Mouse (Mus musculus) spleen, postnatal 10 days (tissue): ENCODE measurements around the gene Strip2.

Experiments used
- DNase-seq, 2 experiments: peaks; one replicate each; pipeline ENCODE4 v3.0.0; 2021 to 2022; ENCODE audit warnings: low spot score in 2 of 2

The Strip2 gene

DNA sequence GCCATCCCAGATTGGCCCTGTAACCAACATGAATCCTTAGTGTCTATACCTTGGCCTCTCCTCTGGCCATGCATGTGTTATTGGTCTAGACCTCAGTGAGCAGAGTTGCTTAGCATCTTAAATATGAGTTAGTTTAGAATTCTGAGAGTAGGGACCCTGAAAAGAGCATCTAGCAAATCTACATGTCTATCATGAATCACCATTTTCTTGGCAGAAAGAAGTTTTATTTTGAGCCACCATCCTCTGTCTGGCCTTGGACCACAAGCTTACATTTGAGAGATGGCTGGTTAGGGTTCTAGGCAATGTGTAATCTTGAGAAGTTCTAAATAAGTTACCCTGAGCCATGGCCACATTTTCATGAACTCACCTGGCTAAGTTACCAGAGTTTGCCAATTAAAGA lies 13.3 kb downstream of the Strip2 start:
- no peak for DNase-seq

DNA sequence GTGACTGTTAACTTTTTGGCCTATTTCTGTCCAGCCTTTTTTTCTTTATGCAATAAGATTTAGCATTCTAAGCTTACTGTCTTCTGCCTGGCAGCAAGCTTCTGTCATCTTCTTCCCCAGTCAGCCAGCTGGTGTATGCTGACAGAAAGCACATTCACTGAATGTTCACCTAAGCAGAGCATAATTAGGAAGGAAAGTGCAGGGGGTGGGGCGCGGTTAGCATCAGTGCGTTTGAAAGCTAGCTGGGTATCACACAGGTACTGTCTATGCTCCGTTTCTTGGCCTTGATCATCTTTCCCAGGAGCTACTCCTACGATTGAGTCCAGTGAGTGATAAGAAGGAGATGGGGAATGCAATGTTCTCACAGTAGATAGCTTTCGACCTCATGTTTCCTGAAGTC lies 13.9 kb downstream of the Strip2 start:
- DNase-seq = no peak

DNA sequence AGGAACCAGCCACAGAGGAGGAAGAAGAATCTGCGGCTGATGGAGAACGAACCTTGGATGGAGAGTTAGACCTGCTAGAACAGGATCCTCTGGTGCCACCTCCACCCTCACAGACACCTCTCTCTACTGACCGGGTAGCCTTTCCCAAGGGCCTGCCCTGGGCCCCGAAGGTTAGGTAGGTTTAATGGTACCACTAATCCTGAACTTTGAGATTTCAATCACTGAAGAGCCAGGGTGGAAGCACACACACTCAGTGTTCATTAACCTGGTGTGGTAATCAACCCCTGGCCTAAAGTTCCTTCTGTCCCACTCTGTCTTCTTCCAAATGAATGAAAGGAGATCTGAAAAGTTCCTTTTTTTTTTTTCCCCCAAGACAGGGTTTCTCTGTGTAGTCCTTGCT lies 14.4 kb downstream of the Strip2 start:
- DNase-seq = no peak

DNA sequence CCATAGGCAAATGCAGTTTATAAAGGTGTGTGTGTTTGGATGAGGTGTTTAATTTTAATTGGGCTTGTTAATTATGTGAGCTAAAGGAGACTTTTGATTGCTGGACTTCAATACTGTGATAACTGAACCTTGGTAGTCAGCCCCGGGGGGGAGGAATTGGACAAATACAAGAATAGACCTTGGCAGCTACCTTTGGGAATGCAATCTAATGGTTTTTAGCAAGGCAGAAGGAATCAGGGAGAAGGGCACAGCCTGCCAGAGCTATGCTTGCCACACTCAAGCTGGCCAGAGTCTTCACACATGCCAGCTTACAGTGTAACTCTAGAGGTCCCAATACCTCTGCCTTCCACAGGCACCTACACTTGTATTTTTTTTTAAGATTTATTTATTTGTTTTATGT lies 18.9 kb downstream of the Strip2 start:
- no peak for DNase-seq

DNA sequence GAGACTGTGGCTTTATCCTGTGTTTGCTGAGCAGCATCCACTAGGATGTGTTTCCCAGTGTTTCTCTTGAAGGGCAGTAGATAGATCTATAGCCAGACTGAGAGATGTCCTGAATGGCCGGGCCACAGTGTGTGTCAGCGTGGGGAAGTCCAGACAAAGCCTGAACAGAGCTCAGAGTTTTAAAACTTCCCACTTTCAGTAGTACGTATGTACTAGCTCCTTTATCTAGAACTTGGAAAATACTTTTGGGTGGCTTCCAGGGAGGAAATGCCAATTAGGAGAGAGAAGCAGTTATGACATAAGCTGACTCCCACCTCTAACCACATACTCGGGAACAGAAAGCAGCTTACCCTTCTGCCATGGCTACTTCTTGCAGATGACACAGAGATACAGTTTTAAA lies 23.6 kb downstream of the Strip2 start:
- no peak for DNase-seq

DNA sequence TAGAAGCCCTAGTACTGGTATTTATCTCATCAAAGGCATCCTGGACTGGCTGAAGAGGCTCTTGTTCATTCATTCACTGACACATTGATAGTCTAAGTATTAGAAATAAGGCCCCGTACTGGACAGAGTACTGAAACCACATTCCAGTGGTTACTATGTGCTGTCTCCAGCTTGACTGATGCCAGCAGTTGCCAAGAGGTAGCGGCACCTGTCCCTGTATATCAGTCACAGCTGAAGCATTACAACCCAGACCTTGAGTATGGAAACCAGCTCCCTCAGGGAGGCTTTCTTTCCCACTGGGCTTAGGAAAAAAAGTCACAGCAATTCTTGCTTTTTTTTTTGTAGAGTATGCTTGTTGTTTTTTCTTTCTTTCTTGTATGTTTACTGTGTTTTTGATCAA lies 24.2 kb downstream of the Strip2 start:
- no peak for DNase-seq

DNA sequence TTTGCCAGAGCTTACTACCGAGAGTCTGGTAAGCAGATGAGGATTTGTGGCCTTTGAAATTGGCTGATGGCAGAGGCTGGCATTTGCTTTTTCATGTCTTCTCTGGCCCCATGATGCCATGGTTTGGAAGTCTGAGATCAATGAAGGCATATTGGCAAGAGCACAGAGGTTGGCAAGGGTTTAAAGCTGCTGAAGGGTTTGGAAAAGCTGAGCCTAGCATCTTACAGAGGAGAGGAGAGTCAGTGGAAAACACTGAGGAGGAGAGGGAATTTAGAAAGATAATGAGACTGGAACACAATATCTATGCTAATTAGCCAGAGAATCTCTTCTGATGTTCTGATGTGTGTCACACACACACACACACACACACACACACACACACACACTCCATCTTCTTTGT lies 27.7 kb downstream of the Strip2 start:
- DNase-seq = no peak

DNA sequence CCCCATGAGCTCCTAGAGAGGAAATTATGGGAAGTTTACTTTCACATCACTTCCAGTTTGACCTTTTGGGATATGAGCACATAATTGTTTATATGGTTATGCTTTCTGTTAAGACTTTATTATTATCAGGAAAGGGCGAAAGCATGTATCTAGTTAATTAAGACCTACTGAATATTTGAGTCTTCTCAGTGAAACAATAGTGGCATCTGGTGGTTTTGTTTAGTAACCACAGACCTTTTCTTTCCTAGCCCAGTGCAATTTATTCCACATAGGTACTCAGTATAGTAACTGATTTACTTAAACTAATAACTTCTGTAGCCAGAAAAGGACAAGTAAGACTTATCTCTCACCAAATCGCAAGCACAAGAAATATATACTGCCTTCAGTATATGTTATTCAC lies 29.8 kb downstream of the Strip2 start:
- no peak for DNase-seq

DNA sequence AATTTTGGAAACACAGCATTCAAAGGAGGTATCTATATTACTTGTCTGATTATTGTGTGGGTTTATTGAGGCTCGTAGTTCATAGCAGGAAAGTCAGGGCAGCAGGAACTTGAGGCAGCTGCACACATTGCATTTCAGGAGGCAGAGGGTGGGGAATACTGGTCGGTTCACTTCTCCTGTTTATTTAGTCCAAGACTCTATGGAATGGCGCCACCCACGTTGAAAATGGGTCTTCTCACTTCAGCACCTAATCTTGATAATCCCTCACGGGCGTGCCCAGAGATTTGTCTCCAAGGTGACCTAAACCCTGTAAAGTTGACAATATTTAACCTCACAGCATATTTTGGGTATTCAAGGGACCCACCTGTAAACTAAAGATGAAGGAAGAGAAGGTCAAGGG lies 31.0 kb downstream of the Strip2 start:
- no peak for DNase-seq

DNA sequence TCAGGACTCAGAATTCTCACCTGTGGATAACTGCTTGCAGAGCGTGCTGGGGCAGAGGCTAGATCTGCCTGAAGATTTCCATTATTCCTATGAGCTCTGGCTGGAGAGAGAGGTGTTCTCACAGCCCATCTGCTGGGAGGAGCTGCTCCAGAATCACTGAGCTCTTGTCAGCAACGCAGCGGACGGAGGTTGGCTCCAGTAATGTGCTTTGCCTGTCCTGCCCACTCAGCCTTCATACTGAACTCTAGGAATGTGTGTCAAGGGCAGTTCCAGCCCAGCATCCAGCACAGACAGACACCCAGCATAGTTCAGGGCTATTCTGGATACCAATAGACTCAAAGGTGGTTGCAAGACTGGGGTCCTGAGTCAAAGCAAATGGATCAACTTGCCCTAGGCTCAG lies 39.9 kb downstream of the Strip2 start:
- DNase-seq = no peak

DNA sequence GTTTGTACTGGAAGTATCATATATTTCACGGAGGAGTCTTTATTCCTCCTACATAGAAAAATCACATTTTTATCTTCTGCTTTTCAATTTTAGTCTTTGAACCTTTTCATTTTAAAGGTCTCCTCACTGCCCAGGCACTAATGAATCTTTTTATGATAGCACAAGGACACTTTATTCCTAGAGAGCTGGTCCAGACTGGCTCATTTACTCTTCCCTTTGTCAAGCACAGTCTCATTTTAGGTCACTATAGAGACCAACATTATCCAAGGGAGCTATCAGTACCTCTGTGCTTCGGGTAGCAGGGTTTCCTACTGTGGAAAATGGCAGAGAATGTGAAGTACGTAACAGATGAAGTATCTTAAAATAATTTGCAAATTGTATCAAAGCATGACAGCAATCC lies 41.9 kb downstream of the Strip2 start:
- DNase-seq = no peak

DNA sequence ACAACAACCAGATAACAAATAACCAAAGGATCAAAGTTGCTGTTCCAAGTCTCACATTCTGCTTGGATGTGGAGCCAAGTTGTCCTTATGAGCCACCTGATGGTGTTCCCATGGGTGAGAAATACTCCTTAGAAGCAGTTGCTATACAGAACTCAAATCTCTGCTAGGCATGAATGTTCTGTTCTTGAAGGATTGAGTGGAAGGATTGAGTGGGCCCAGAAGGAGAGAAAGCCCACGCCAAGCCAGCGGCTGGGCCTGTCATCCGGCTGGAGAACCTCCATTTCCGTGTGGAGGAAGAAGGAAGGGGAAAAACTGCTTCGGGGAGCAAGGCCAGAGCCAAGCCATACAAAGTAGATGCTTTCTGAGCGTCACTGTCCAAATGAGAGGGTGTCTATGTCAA lies 44.3 kb downstream of the Strip2 start:
- DNase-seq = no peak

DNA sequence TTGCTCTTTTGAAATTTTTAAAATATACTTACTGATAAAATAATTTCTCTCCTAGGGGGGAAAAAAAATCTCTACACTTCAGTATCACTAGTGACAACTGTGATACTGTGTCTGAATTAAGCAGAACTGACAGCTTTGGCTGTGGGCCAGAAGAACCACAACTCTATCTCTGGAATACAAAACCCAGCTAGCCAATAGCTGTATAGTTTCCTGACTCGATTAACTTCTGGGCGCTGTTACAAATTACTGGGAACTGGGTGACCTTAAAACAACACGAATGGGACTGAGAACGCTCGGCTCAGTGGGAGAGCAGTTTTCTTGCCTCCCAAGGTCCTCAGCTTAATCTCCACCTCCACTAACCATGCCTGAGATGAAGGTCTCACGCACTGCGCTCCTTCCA lies 51.1 kb downstream of the Strip2 start:
- DNase-seq = no peak

DNA sequence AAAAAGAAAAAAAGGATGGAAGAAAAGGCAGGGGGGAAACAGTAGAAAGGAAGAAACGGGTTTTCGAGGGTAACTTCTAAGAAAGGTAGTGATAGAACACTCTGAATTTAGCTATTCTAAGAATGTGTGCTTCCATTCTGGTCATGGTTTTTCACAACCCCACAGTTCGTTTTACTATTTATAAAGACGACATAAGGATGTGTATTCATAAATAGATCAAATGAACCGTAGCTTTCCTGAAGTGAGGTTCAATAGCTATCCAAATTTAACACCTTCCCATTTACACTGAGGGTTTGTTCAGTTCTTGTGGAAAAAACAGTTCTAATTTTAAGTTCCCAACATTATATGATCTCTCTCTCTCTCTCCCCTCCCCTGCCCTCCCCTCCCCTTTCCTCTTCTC lies 56.5 kb downstream of the Strip2 start:
- DNase-seq = no peak

DNA sequence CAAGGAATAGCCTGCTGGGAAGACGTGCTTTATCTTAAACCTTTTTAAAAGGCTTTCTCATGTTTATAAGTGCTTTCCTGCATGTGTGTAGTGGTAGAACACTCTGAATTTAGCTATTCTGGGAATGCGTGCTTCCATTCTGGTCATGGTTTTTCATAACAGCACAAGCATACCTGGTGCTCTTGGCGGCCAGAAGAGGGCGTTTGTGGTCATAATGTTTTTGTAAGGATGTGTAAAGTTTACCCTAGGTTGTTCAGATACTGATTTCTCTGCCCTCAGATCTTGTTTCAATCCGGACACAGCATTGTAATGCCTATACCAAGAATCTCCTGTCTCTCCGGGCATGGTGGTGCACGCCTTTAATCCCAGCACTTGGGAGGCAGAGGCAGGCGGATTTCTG lies 58.0 kb downstream of the Strip2 start:
- DNase-seq = no peak

DNA sequence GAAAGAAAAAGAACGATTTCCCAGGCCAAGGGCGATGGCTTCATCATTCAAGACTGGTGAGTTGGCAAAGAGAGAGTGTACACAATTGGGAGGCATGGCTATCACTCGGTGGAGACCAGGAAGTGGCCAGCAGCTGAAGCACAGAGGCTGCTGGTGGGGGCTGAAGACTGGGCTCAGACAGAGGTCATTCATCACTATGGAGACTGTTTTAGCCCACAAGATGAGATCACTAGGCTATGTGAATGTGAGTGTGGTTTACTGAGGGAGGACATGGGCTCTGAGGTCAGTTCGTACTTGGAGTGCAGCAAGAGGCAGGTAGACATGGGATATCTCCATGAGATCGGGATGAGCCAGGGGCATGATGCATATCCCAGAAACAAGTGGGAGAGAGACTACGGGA lies 63.6 kb downstream of the Strip2 start:
- DNase-seq = no peak

DNA sequence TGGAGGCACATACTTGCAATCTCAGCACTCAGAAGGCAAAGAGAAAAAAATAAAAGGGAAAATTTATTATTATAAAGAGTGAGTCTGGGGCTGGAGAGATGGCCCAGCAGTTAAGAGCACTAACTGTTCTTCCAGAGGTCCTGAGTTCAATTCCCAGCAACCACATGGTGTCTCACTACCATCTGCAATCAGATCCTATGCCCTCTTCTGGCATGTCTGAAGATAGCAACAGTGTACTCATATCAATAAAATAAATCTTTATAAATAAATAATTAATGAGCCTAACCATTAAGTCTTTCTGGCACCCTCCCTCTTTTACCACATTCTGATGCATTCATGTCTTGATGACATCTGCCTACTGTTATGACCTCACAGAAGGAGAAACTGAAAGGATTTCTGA lies 65.0 kb downstream of the Strip2 start:
- DNase-seq = no peak

DNA sequence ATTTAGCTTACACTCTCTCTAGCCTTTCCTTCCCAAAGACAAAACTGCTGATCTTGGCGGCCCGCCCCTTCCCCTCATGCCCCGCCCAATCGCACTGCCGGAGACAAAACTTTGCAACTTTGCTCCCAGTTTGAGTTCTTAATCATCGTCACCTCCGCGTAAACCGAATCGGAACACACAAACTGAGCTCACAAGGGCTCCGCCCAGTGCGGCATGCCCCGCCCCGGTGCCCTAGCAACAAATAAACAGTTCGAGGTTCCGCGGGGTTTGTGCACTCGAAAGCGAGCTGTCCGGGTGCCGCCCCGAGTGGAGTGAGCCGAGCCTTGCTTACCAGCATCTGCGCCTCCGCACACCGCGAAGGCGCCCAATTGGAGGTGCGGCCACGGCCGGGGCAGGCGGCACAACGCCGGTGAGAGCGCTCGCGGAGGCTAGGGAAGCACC lies 68.3 kb downstream of the Strip2 start:
- DNase-seq = peak; percentile 71 to 90

DNA sequence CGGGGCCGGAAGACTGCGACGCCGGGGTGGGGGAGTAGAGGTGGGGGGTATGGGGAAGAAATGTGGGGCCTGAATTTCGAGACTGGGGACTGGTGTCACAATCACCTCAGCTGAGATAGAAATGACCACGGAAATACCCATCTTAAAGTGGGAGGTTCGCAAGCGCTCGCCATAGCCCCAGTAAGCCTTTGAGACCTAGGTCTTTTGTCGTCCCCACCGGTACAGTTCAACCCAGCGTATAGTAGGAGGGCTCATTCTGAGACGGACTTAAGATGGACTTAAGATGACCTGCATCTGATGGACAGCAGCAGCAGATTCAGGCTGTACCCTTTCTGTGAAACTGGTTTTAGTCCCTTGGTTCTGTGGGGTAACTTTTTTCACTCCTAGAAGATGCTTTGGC lies 68.7 kb downstream of the Strip2 start:
- no peak for DNase-seq

DNA sequence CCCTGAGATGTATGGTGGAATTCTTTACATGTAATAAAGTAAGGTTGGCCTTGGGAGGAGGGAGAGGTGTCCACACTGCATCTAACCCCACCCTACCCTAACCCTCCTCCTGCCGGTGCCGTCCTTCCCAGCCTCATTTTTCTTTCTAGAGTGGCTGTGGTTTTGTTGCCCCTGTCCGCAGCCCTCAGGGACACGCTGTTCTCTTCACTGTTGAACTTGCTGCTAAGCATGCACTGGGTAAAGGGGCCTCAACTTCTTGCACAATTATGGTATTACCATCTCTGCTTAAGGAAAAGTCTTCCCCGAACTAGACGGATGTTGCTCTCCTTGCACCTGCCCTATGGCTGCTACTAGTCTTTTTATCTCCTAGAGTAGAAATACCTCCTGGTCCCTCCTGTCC lies 69.2 kb downstream of the Strip2 start:
- no peak for DNase-seq

DNA sequence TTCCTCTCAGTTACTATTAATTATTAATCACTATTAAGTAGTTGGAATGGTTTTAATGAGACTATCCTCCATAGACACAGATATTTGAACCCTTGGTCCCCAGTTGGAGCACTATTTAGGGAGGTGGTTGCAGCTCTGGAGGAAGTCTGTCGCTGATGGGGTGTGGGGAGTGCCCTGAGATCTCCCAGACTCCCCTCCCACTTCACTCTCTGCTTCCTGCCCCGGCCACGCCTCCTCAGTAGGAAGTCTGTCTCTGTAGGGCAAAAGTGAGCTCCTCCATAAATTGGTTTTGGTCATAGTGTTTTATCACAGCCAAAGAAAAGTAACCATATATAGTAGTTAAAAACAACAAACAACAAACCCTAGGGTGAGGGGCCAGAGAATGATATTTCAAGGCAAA lies 70.4 kb downstream of the Strip2 start:
- DNase-seq = no peak

DNA sequence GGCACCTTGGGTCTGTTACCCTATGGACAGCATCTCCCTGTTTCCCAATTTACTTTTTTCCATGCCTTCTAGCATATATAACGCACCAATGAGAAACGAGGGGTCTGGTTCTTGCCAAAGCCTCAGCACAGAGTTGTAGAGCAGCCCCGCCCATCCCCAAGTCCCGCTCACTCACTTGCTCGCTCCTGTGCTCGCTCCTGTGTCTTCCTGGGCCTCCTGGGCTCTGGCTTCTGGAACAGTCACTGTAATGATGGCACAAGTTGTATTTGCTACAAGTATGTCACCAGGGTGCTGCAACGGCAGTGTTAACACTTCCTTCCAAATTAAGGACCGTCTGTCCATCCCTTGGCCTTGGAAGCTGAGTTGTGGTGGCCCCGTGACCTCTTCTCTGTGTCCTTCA lies 81.3 kb downstream of the Strip2 start:
- DNase-seq = no peak

DNA sequence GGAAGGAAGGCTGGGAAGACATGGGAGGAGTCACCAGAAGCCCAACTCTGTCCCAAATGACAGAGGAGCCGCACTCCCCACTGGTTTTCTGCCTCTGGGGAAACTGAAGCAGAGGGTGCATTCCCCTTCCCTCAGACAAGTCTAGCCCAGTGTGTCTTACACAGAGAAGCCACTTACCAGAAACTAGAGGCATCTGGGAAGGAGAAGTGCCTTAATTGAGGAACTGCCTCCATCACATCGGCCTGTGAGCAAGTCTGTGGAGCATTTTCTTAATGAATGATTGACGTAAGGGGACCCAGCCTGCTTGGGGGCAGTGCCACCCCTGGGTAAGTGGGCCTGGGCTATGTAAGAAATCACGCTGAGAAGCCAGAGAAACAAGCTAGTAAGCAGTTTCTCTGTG lies 82.0 kb downstream of the Strip2 start:
- no peak for DNase-seq

DNA sequence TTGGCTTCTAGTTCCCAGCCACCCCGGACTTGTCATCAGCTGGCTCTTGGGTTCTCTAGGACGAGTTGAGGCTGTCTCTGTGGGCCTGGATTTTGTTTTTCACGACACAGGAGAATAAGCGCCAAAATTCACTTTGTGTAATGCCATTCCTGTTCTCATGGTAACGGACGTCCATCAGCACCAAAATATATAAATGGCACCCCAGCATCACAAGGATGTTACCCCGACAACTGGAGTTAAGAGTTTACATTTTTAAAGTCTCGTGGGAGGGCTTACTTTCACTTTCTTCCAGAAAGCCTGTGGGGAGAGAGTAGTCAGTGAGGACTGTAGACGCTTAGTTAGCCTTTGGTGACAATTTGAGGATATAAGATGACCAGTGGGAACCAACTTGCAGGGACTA lies 85.8 kb downstream of the Strip2 start:
- no peak for DNase-seq

DNA sequence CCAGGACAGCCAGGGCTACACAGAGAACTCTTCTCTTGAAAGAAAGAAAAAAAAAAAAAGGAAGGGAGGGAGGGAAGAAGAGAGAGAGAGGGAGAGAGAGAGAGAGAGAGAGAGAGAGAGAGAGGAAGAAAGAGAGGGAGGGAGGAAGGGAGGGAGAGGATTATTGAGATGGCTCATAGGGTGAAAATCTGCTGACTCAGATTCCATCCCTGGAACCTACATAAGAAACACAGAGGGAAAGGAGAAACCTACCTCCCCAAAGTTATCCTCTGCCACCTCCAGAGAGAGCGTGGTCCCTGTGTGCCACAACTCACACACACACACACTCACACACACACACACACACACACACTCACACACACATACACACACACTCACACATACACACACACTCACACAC lies 89.0 kb downstream of the Strip2 start:
- DNase-seq = no peak
